15 mouse cellular contexts compared by ENCODE assay signal in genomic region chr8:127091936-127092335, GRCm38 (mm10). TPM values are rescaled to one million over a fixed set of nuclear protein-coding genes. Genes with fewer than 3 reads are reported as not detected.
DNase-seq lines count a peak whose midpoint lies in the region; ATAC-seq and TF ChIP-seq lines count a peak whose summit lies in the region.
"Had no signal": no experiment of that assay in that cellular context is flagged by ENCODE, and none has a peak within 500 bp of the region (broad histone marks: within the 10 kb centered on the region; RNA-seq: fewer than 3 reads in every experiment).

No protein-coding gene starts in this region.

- peak overlapping the region; percentile 86 for H3K27ac ChIP-seq in hindbrain, embryonic 13.5 days
- H3K27ac ChIP-seq in hindbrain, embryonic 16.5 days (ENCODE audit: low read depth, low read length), result no peak overlapping the region
- peak overlapping the region; percentile 87 for H3K27ac ChIP-seq in midbrain, embryonic 13.5 days
- no peak overlapping the region for H3K27ac ChIP-seq in midbrain, postnatal 0 days (ENCODE audit: low read depth, low read length)
- peak overlapping the region; percentile 85 for H3K27ac ChIP-seq in forebrain, embryonic 15.5 days (replicated peaks)
- H3K27ac ChIP-seq in stomach, embryonic 15.5 days, result peak overlapping the region; percentile 71; the same call in 1 of the 2 replicates
- H3K27ac ChIP-seq: left cerebral cortex, adult 2 months; liver, embryonic 13.5 days had no signal

- DNase-seq in midbrain, postnatal 0 days (ENCODE audit: low spot score), result no peak
- DNase-seq in right cerebral cortex, postnatal 36 days (ENCODE audit: low spot score in 2 of 2), result no peak
- no peak for DNase-seq in right cerebral cortex, postnatal 14 days
- DNase-seq: cerebellum, adult 9-11 months; heart, postnatal 4 days; kidney, postnatal 4 days; liver, embryonic 13.5 days; lung, postnatal 14 days; spleen, adult 18-20 months had no signal

- no peak overlapping the region for H3K9ac ChIP-seq in hindbrain, embryonic 13.5 days
- H3K9ac ChIP-seq in hindbrain, embryonic 16.5 days (ENCODE audit: low read depth, low read length), result no peak overlapping the region
- no peak overlapping the region for H3K9ac ChIP-seq in midbrain, embryonic 13.5 days (replicated peaks)
- H3K9ac ChIP-seq in midbrain, postnatal 0 days (replicated peaks; ENCODE audit: low read length, poor library complexity, severe bottlenecking), result no peak overlapping the region
- no peak overlapping the region for H3K9ac ChIP-seq in forebrain, embryonic 15.5 days (replicated peaks)
- H3K9ac ChIP-seq in stomach, embryonic 15.5 days, result no peak overlapping the region
- H3K9ac ChIP-seq: liver, embryonic 13.5 days had no signal

- H3K4me3 ChIP-seq in hindbrain, embryonic 13.5 days, result no peak overlapping the region
- no peak overlapping the region for H3K4me3 ChIP-seq in hindbrain, embryonic 16.5 days (ENCODE audit: low read length)
- H3K4me3 ChIP-seq in midbrain, embryonic 13.5 days (replicated peaks), result no peak overlapping the region
- H3K4me3 ChIP-seq in midbrain, postnatal 0 days (ENCODE audit: low read depth, low read length), result no peak overlapping the region
- no peak overlapping the region for H3K4me3 ChIP-seq in forebrain, embryonic 15.5 days
- H3K4me3 ChIP-seq in stomach, embryonic 15.5 days (replicated peaks), result no peak overlapping the region
- H3K4me3 ChIP-seq: left cerebral cortex, adult 2 months; liver, embryonic 13.5 days had no signal

- H3K4me2 ChIP-seq in hindbrain, embryonic 13.5 days, result no peak overlapping the region
- H3K4me2 ChIP-seq in hindbrain, embryonic 16.5 days (ENCODE audit: low read length), result no peak overlapping the region
- no peak overlapping the region for H3K4me2 ChIP-seq in midbrain, embryonic 13.5 days (replicated peaks)
- H3K4me2 ChIP-seq in midbrain, postnatal 0 days (ENCODE audit: low read depth, low read length, poor library complexity, severe bottlenecking), result no peak overlapping the region
- peak overlapping the region; percentile 49; the same call in 1 of the 2 replicates for H3K4me2 ChIP-seq in forebrain, embryonic 15.5 days (replicated peaks)
- H3K4me2 ChIP-seq in stomach, embryonic 15.5 days, result no peak overlapping the region
- H3K4me2 ChIP-seq: liver, embryonic 13.5 days had no signal

- H3K36me3 ChIP-seq in hindbrain, embryonic 13.5 days, result no peaks in the 10 kb centered on the region
- H3K36me3 ChIP-seq in hindbrain, embryonic 16.5 days (ENCODE audit: control insufficient read depth, insufficient read depth, low read length), result no peaks in the 10 kb centered on the region
- H3K36me3 ChIP-seq in midbrain, embryonic 13.5 days, result no peaks in the 10 kb centered on the region
- H3K36me3 ChIP-seq in midbrain, postnatal 0 days (ENCODE audit: insufficient read depth, low read length), result no peaks in the 10 kb centered on the region
- no peaks in the 10 kb centered on the region for H3K36me3 ChIP-seq in forebrain, embryonic 15.5 days
- no peaks in the 10 kb centered on the region for H3K36me3 ChIP-seq in stomach, embryonic 15.5 days
- H3K36me3 ChIP-seq: liver, embryonic 13.5 days had no signal

- H3K9me3 ChIP-seq in hindbrain, embryonic 13.5 days, result no peaks in the 10 kb centered on the region
- H3K9me3 ChIP-seq in hindbrain, embryonic 16.5 days (ENCODE audit: control insufficient read depth, low read length), result no peaks in the 10 kb centered on the region
- no peaks in the 10 kb centered on the region for H3K9me3 ChIP-seq in midbrain, embryonic 13.5 days
- H3K9me3 ChIP-seq in midbrain, postnatal 0 days (ENCODE audit: low read length), result no peaks in the 10 kb centered on the region
- no peaks in the 10 kb centered on the region for H3K9me3 ChIP-seq in forebrain, embryonic 15.5 days
- no peaks in the 10 kb centered on the region for H3K9me3 ChIP-seq in stomach, embryonic 15.5 days
- H3K9me3 ChIP-seq: liver, embryonic 13.5 days had no signal

- 69% methylated on average over 3 of the region's 3 CpGs for WGBS in hindbrain, embryonic 13.5 days
- WGBS in hindbrain, embryonic 16.5 days, result 67% methylated on average over 3 of the region's 3 CpGs
- WGBS in midbrain, embryonic 13.5 days, result 86% methylated on average over 3 of the region's 3 CpGs
- WGBS in midbrain, postnatal 0 days, result 86% methylated on average over 3 of the region's 3 CpGs
- 63% methylated on average over 3 of the region's 3 CpGs for WGBS in forebrain, embryonic 15.5 days
- WGBS in stomach, embryonic 15.5 days, result 81% methylated on average over 3 of the region's 3 CpGs

- ATAC-seq in hindbrain, embryonic 13.5 days (ENCODE audit: low FRiP score), result no peak
- no peak for ATAC-seq in hindbrain, embryonic 16.5 days
- no peak for ATAC-seq in midbrain, embryonic 13.5 days
- ATAC-seq in midbrain, postnatal 0 days (ENCODE audit: low FRiP score), result no peak
- no peak for ATAC-seq in forebrain, embryonic 15.5 days (replicated peaks)
- ATAC-seq in stomach, embryonic 15.5 days (ENCODE audit: insufficient read depth, low FRiP score, low read depth), result no peak

- no peaks in the 10 kb centered on the region for H3K27me3 ChIP-seq in hindbrain, embryonic 13.5 days
- no peaks in the 10 kb centered on the region for H3K27me3 ChIP-seq in hindbrain, embryonic 16.5 days (replicated peaks; ENCODE audit: control insufficient read depth, insufficient read depth, low read length)
- no peaks in the 10 kb centered on the region for H3K27me3 ChIP-seq in midbrain, embryonic 13.5 days
- no peaks in the 10 kb centered on the region for H3K27me3 ChIP-seq in midbrain, postnatal 0 days (ENCODE audit: insufficient read depth, low read length)
- no peaks in the 10 kb centered on the region for H3K27me3 ChIP-seq in forebrain, embryonic 15.5 days
- H3K27me3 ChIP-seq in stomach, embryonic 15.5 days (replicated peaks), result no peaks in the 10 kb centered on the region

- peaks cover 48% of the 10 kb centered on the region for H3K4me1 ChIP-seq in hindbrain, embryonic 13.5 days (replicated peaks)
- peaks cover 16% of the 10 kb centered on the region for H3K4me1 ChIP-seq in hindbrain, embryonic 16.5 days (ENCODE audit: control insufficient read depth, insufficient read depth, low read depth, low read length)
- peaks cover 56% of the 10 kb centered on the region for H3K4me1 ChIP-seq in midbrain, embryonic 13.5 days (replicated peaks)
- peaks cover 13% of the 10 kb centered on the region; the same call in 1 of the 2 replicates for H3K4me1 ChIP-seq in midbrain, postnatal 0 days (ENCODE audit: insufficient read depth, low read length)
- peaks cover 37% of the 10 kb centered on the region for H3K4me1 ChIP-seq in forebrain, embryonic 15.5 days
- peaks cover 28% of the 10 kb centered on the region for H3K4me1 ChIP-seq in stomach, embryonic 15.5 days

- TF ChIP-seq CTCF in midbrain, postnatal 0 days (IDR thresholded peaks at IDR 0.05), result no peak

RNA-seq across cellular contexts. Expression of gene Pard3, which starts 28.2 kb away (rescaled TPM):
- 20.1 and 22.5 TPM in 2 replicates for polyA plus RNA-seq in hindbrain, embryonic 13.5 days (2015; fragmentation: Nextera tagmentation; extraction: Ambion mirVana)
- polyA plus RNA-seq in hindbrain, embryonic 16.5 days (2015; fragmentation: Nextera tagmentation; extraction: Ambion mirVana), result 12.1 and 14.3 TPM in 2 replicates
- polyA plus RNA-seq in midbrain, embryonic 13.5 days (2015; fragmentation: Nextera tagmentation; extraction: Ambion mirVana), result 20.0 and 22.8 TPM in 2 replicates
- total RNA-seq in midbrain, postnatal 0 days (2014; rRNA removed), result 28.8 and 29.7 TPM in 2 replicates
- 10.2 and 11.9 TPM in 2 replicates for polyA plus RNA-seq in midbrain, postnatal 0 days (2015; fragmentation: Nextera tagmentation; extraction: Ambion mirVana)
- polyA plus RNA-seq in forebrain, embryonic 15.5 days (2015; fragmentation: Nextera tagmentation; extraction: Ambion mirVana), result 18.0 and 18.6 TPM in 2 replicates
- 27.6 and 28.3 TPM in 2 replicates for polyA plus RNA-seq in stomach, embryonic 15.5 days (2015; fragmentation: Nextera tagmentation; extraction: Ambion mirVana)

Comparison
In these comparisons a context has a peak if more than half of its experiments do, and no peak if none do; other contexts are left out.
1. H3K27ac ChIP-seq: peak in hindbrain, embryonic 13.5 days (single experiment), midbrain, embryonic 13.5 days (single experiment), forebrain, embryonic 15.5 days (single experiment) and stomach, embryonic 15.5 days (single experiment); none in hindbrain, embryonic 16.5 days (single experiment) and midbrain, postnatal 0 days (single experiment).